Mouse (Mus musculus) cerebellum, postnatal 36 days (tissue): ENCODE measurements around the gene Polm.

Experiments used
- DNase-seq, 2 experiments: peaks; one replicate each; pipeline ENCODE4 v3.0.0; 2021 to 2022; ENCODE audit warnings: mixed read lengths in 2 of 2

The Polm gene

GRCm38 (mm10) chr11:5802457-5803217, 35.2 kb downstream of the Polm start:
- DNase-seq: no peak

GRCm38 (mm10) chr11:5802005-5802404, 35.8 kb downstream of the Polm start:
- DNase-seq: no peak

- no peak for DNase-seq
Observed at GRCm38 (mm10) chr11:5801511-5801910, 36.3 kb downstream of the Polm start.

- DNase-seq: no peak
Observed at GRCm38 (mm10) chr11:5799621-5800490, 38.0 kb downstream of the Polm start.

- DNase-seq: no peak
Observed at GRCm38 (mm10) chr11:5797928-5798327, 39.9 kb downstream of the Polm start.

- no peak for DNase-seq
Observed at GRCm38 (mm10) chr11:5797371-5797770, 40.4 kb downstream of the Polm start.

- DNase-seq: no peak
Observed at GRCm38 (mm10) chr11:5796939-5797338, 40.9 kb downstream of the Polm start.

- DNase-seq: peak in 1 of 2 experiments; percentile 32
Observed at GRCm38 (mm10) chr11:5795706-5796105, 42.1 kb downstream of the Polm start.

GRCm38 (mm10) chr11:5795290-5795689, 42.5 kb downstream of the Polm start:
- DNase-seq: no peak

GRCm38 (mm10) chr11:5790431-5790830, 47.4 kb downstream of the Polm start:
- no peak for DNase-seq

GRCm38 (mm10) chr11:5789754-5790333, 48.0 kb downstream of the Polm start:
- DNase-seq: no peak

- DNase-seq: no peak
Observed at GRCm38 (mm10) chr11:5789071-5789753, 48.6 kb downstream of the Polm start.

- DNase-seq: peak; percentile 92 to 95
Observed at GRCm38 (mm10) chr11:5788056-5789014, 49.5 kb downstream of the Polm start, which contains the start of gene Dbnl. Dbnl (plus strand) TSS chr11:5788488.

GRCm38 (mm10) chr11:5787671-5788055, 50.2 kb downstream of the Polm start:
- DNase-seq: no peak

GRCm38 (mm10) chr11:5785732-5786131, 52.1 kb downstream of the Polm start:
- no peak for DNase-seq

GRCm38 (mm10) chr11:5782199-5782944, 55.4 kb downstream of the Polm start:
- no peak for DNase-seq

- DNase-seq: peak; percentile 69 to 71
Observed at GRCm38 (mm10) chr11:5780035-5780499, 57.7 kb downstream of the Polm start.

- no peak for DNase-seq
Observed at GRCm38 (mm10) chr11:5778481-5778880, 59.3 kb downstream of the Polm start.
